Mouse (Mus musculus) MEL (cell line): ENCODE measurements around the gene Iqcc. TPM values are rescaled to one million over a fixed set of nuclear protein-coding genes. Genes with fewer than 3 reads are reported as not detected.

Source experiments
- DNase-seq: peaks from one replicate; pipeline ENCODE4 v3.0.0; 2011; ENCODE audit warnings: low read depth, low spot score
- H3K27ac ChIP-seq: 2 replicates; pipeline ENCODE4 v1.5.1; 2012; ENCODE audit warnings: low read depth, mild to moderate bottlenecking, control low read depth, low read length, moderate library complexity; ENCODE audit not compliant: control insufficient read depth
- H3K27me3 ChIP-seq, 2 experiments: fragments of 150-350 bp in 1 of 2; sonication (generic) in 1 of 2; 2 replicates each; pipeline ENCODE4 v1.6.1; 2012; ENCODE audit warnings: low read length in 2 of 2, mild to moderate bottlenecking in 2 of 2, improper control_type of control experiment in 1 of 2, moderate library complexity in 1 of 2; ENCODE audit not compliant: insufficient read depth in 2 of 2, control insufficient read depth in 1 of 2
- H3K36me3 ChIP-seq, 2 experiments: 2 replicates each; pipeline ENCODE4 v1.6.1; 2012 to 2014; ENCODE audit warnings: low read length in 2 of 2, improper control_type of control experiment in 1 of 2, inconsistent platforms in 1 of 2, mild to moderate bottlenecking in 1 of 2; ENCODE audit not compliant: insufficient read depth in 2 of 2, control insufficient read depth in 1 of 2
- H3K4me1 ChIP-seq, 2 experiments: fragments of 150-350 bp in 1 of 2; sonication (generic) in 1 of 2; 2 replicates each; pipeline ENCODE4 v1.6.1; 2012; ENCODE audit warnings: low read length in 2 of 2, improper control_type of control experiment in 1 of 2, mild to moderate bottlenecking in 1 of 2; ENCODE audit not compliant: insufficient read depth in 2 of 2, control insufficient read depth in 1 of 2
- H3K4me3 ChIP-seq, 2 experiments: fragments of 150-350 bp in 1 of 2; sonication (generic) in 1 of 2; 2 replicates each; pipeline ENCODE4 v1.5.1; 2012; ENCODE audit warnings: low read depth in 2 of 2, low read length in 2 of 2, mild to moderate bottlenecking in 2 of 2, moderate library complexity in 2 of 2, control low read depth in 1 of 2, improper control_type of control experiment in 1 of 2; ENCODE audit not compliant: control insufficient read depth in 1 of 2, insufficient read depth in 1 of 2
- H3K79me2 ChIP-seq: 2 replicates; pipeline ENCODE4 v1.6.1; 2012; ENCODE audit warnings: mild to moderate bottlenecking, low read length, moderate library complexity; ENCODE audit not compliant: control insufficient read depth, poor library complexity, insufficient read depth
- H3K9ac ChIP-seq: 2 replicates; pipeline ENCODE4 v1.6.1; 2012; ENCODE audit warnings: low read depth, mild to moderate bottlenecking, control low read depth, low read length, moderate library complexity; ENCODE audit not compliant: control insufficient read depth, poor library complexity, severe bottlenecking
- H3K9me3 ChIP-seq: fragments of 150-350 bp; sonication (generic); replicated peaks from 2 replicates; pipeline ENCODE4 v1.6.1; 2012; ENCODE audit warnings: mild to moderate bottlenecking, low read length, improper control_type of control experiment, moderate library complexity; ENCODE audit not compliant: insufficient read depth
- BHLHE40 ChIP-seq: IDR thresholded peaks from 2 replicates; pipeline ENCODE4 v1.6.1; 2012; ENCODE audit warnings: low read depth, mild to moderate bottlenecking, inconsistent platforms, low read length, improper control_type of control experiment, borderline replicate concordance
- CHD1 ChIP-seq: IDR thresholded peaks from 2 replicates; pipeline ENCODE4 v1.6.1; 2012; ENCODE audit warnings: low read depth, mild to moderate bottlenecking, inconsistent platforms, low read length, improper control_type of control experiment
- CHD2 ChIP-seq: IDR thresholded peaks from 2 replicates; pipeline ENCODE4 v1.6.1; 2011; ENCODE audit warnings: low read length, improper control_type of control experiment
- E2F4 ChIP-seq: IDR thresholded peaks from 2 replicates; pipeline ENCODE4 v1.6.1; 2011; ENCODE audit warnings: low read depth, low read length, improper control_type of control experiment, borderline replicate concordance
- KAT2A ChIP-seq: conservative IDR thresholded peaks from 2 replicates; pipeline ENCODE4 v1.6.1; 2012; ENCODE audit warnings: low read depth, low read length, improper control_type of control experiment, inconsistent platforms
- MYB ChIP-seq: IDR thresholded peaks from 2 replicates; pipeline ENCODE4 v1.6.1; 2011; ENCODE audit warnings: mild to moderate bottlenecking, low read depth, low read length, improper control_type of control experiment
- MYC ChIP-seq: IDR thresholded peaks from 2 replicates; pipeline ENCODE4 v1.6.1; 2011; ENCODE audit warnings: low read depth, mild to moderate bottlenecking, low read length, improper control_type of control experiment, moderate library complexity
- NELFE ChIP-seq: IDR thresholded peaks from 2 replicates; pipeline ENCODE4 v1.6.1; 2011; ENCODE audit warnings: low read depth, low read length, improper control_type of control experiment
- NRF1 ChIP-seq: IDR thresholded peaks from 2 replicates; pipeline ENCODE4 v1.6.1; 2014; ENCODE audit warnings: low read depth, mild to moderate bottlenecking, inconsistent platforms, low read length, improper control_type of control experiment, moderate library complexity; ENCODE audit not compliant: poor library complexity, insufficient read depth, severe bottlenecking
- POLR2A ChIP-seq, 2 experiments: IDR thresholded peaks; 2 replicates each; pipeline ENCODE4 v1.6.1; 2011 to 2012; ENCODE audit warnings: low read length in 2 of 2, mild to moderate bottlenecking in 2 of 2, control low read depth in 1 of 2, improper control_type of control experiment in 1 of 2, low read depth in 1 of 2, moderate library complexity in 1 of 2; ENCODE audit not compliant: control insufficient read depth in 1 of 2, insufficient read depth in 1 of 2, poor library complexity in 1 of 2
- POLR2AphosphoS5 ChIP-seq: IDR thresholded peaks from 2 replicates; pipeline ENCODE4 v1.6.1; 2012; ENCODE audit warnings: low read depth, borderline replicate concordance, mild to moderate bottlenecking, inconsistent platforms, low read length, moderate library complexity, mixed read lengths
- RAD21 ChIP-seq: IDR thresholded peaks from 2 replicates; pipeline ENCODE4 v1.6.1; 2011; ENCODE audit warnings: mild to moderate bottlenecking, low read depth, low read length, improper control_type of control experiment
- SIN3A ChIP-seq: IDR thresholded peaks from 2 replicates; pipeline ENCODE4 v1.6.1; 2012; ENCODE audit warnings: low read length, improper control_type of control experiment, inconsistent platforms
- TCF12 ChIP-seq: IDR thresholded peaks from 2 replicates; pipeline ENCODE4 v1.6.1; 2014; ENCODE audit warnings: low read depth, mild to moderate bottlenecking, inconsistent platforms, low read length, improper control_type of control experiment, moderate library complexity
- ZC3H11A ChIP-seq: IDR thresholded peaks from 2 replicates; pipeline ENCODE4 v1.6.1; 2012; ENCODE audit warnings: low read depth, mild to moderate bottlenecking, inconsistent platforms, low read length, improper control_type of control experiment
- ZKSCAN1 ChIP-seq: IDR thresholded peaks from 2 replicates; pipeline ENCODE4 v1.6.1; 2012; ENCODE audit warnings: low read depth, mild to moderate bottlenecking, inconsistent platforms, low read length, improper control_type of control experiment, moderate library complexity
- ZNF384 ChIP-seq: IDR thresholded peaks from 2 replicates; pipeline ENCODE4 v1.6.1; 2012; ENCODE audit warnings: low read depth, mild to moderate bottlenecking, inconsistent platforms, low read length, improper control_type of control experiment
- polyA plus RNA-seq, 2 experiments: library from polyadenylated mRNA; stranded (reverse) in 1 of 2; unstranded in 1 of 2; fragments of >175 nt in 1 of 2; fragments of >200 nt in 1 of 2; gene quantifications; 2 replicates each; pipeline versions ENCODE4 v1.2.1 to v1.2.4; 2012; ENCODE audit warnings: low replicate concordance in 2 of 2, low read depth in 1 of 2; ENCODE audit not compliant: insufficient read length in 2 of 2, insufficient read depth in 1 of 2, missing spikeins in 1 of 2
- total RNA-seq: library from RNA; depleted of rRNA; stranded (reverse); fragments of 300-350 nt; gene quantifications from 2 replicates; pipeline ENCODE4 v1.2.3, GENCODE M21; 2012

The Iqcc gene
- total and polyA plus RNA-seq, 3 experiments, result 13.6 to 18.5 TPM; not detected in 1

GRCm38 (mm10) chr4:129573093-129573370, 45.9 kb downstream of the Iqcc start:
- H3K4me3 ChIP-seq, result no peak overlapping the region
- no peaks in the 10 kb centered on the region for H3K79me2 ChIP-seq
- no peak for TF ChIP-seq ZC3H11A
- no peak for TF ChIP-seq MYC
- no peak for TF ChIP-seq POLR2AphosphoS5
- no peak for TF ChIP-seq RAD21
- TF ChIP-seq ZNF384, result no peak
- no peak for TF ChIP-seq MYB
- TF ChIP-seq E2F4, result no peak
- no peak for TF ChIP-seq POLR2A (IDR thresholded peaks at IDR 0.05; ENCODE audit: control insufficient read depth in 1 of 2, insufficient read depth in 1 of 2, low read depth in 1 of 2, low read length in 2 of 2, poor library complexity in 1 of 2)
- no peak for TF ChIP-seq NELFE
- TF ChIP-seq, all 39 proteins: peak for 0
- Histone ChIP-seq H3K27me3 (no peaks in the 10 kb centered on the region; a peak in 1 of 4 replicates), H3K27ac (no peak overlapping the region), H3K9ac (no peak overlapping the region), H3K9me3 (no peaks in the 10 kb centered on the region), H3K4me1 (peaks cover 0 to 12% of the 10 kb centered on the region in 2 experiments; a peak in 3 of 4 replicates), H3K36me3 (peaks cover 0 to 6% of the 10 kb centered on the region in 2 experiments; a peak in 2 of 4 replicates)
- DNase-seq, result no peak

GRCm38 (mm10) chr4:129572236-129573092, 46.4 kb downstream of the Iqcc start:
- no peak overlapping the region for H3K4me3 ChIP-seq
- DNase-seq, result no peak
- peaks cover 0 to 12% of the 10 kb centered on the region in 2 experiments; a peak in 3 of 4 replicates for H3K4me1 ChIP-seq
- H3K36me3 ChIP-seq, result peaks cover 0 to 6% of the 10 kb centered on the region in 2 experiments; a peak in 2 of 4 replicates
- H3K27ac ChIP-seq, result no peak overlapping the region
- H3K9me3 ChIP-seq, result no peaks in the 10 kb centered on the region
- no peak overlapping the region for H3K9ac ChIP-seq
- H3K79me2 ChIP-seq, result no peaks in the 10 kb centered on the region
- H3K27me3 ChIP-seq, result no peaks in the 10 kb centered on the region; a peak in 1 of 4 replicates
- TF ChIP-seq NRF1 (no peak), NELFE (no peak), KAT2A (no peak), SIN3A (no peak), CHD1 (no peak)

DNA sequence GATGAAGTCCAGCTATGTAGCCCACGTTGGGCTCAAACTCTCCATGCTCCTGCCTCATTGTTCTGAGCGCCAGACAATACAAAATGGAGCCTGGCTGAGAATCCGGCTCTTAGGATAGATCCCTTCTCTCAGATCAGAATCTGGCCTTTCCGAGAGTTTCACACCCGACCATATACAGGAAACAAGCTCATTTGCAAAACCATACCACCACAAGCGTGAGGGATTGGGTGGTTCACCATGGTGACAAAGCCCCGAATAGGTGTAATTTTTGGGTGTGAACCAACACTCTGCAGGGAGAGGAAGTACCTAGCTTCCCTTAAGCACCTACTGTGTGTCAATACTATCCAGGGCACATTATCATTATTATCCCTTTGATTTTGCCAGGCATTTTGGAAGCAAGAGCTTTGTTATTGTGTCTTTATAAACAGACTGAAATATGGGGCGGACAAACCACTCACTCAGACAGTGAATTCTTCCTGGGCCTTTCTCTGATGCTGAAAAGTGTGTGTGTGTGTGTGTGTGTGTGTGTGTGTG, 47.3 kb downstream of the Iqcc start:
- no peak overlapping the region for H3K27ac ChIP-seq
- H3K79me2 ChIP-seq, result no peaks in the 10 kb centered on the region
- no peak for TF ChIP-seq TCF12
- no peak for TF ChIP-seq CHD2
- TF ChIP-seq BHLHE40, result no peak
- TF ChIP-seq ZKSCAN1, result peak; percentile 74
- H3K9me3 ChIP-seq, result no peaks in the 10 kb centered on the region
- no peak overlapping the region for H3K9ac ChIP-seq
- no peak overlapping the region for H3K4me3 ChIP-seq
- no peak for DNase-seq
- H3K36me3 ChIP-seq, result peaks cover 0 to 5% of the 10 kb centered on the region in 2 experiments; a peak in 2 of 4 replicates
- peaks cover 0 to 7% of the 10 kb centered on the region in 2 experiments; a peak in 3 of 4 replicates for H3K4me1 ChIP-seq
- H3K27me3 ChIP-seq, result no peaks in the 10 kb centered on the region; a peak in 1 of 4 replicates
